Mouse (Mus musculus): Measurements from ENCODE around the gene Olfr411.

Olfr411 gene

GRCm38 (mm10) chr11:74352550-74352949, at the start of gene Olfr411:
Olfr411 (minus strand) TSS chr11:74352650.
- DNase-seq (ENCODE audit: low spot score): no peak

DNA sequence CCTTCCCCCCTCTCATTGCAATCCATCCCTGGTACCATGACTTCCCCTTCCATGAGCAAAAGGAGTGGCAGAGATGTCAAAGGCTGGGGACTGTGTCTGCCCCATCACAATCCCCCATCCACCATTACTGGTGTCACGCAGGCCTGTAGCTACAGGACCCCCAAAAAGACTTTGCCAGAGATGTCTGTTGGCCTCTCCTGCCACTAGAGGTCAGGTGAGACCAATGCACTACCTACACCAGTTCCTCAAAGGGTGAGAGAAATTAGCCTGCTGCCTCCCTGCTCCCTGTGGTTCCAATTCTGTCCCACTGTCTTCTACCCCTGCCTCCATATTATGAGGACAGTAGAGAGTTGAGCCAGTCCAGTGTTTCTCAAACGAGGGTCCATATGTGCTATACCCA, 49.7 kb upstream of the Olfr411 start:
- DNase-seq (ENCODE audit: low spot score): no peak

GRCm38 (mm10) chr11:74395583-74395982, 43.1 kb upstream of the Olfr411 start:
- no peak for DNase-seq (ENCODE audit: low spot score)

- no peak for DNase-seq (ENCODE audit: low spot score)
Measured at GRCm38 (mm10) chr11:74393489-74393888, 41.0 kb upstream of the Olfr411 start.

- DNase-seq (ENCODE audit: low spot score): no peak
Measured at GRCm38 (mm10) chr11:74392903-74393302, 40.5 kb upstream of the Olfr411 start.

DNA sequence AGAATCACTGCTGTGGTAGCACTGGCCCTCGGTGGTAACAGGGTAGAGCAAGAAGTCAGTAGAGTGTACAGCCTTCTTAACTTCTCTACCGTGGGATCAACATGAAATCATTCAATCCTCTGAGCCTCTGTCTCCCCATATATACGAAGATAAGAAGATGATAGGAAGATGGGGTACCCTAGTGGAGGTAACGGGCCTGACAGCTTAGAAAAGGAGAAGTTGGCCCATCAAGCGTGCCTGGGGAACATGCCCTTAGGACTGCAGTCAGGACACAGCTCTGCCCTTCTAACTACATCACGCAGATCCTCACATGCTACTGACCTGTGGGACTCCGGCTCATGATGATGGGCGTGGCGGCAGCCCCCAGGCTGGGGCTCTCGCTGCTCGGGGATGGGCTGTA, 39.4 kb upstream of the Olfr411 start:
- DNase-seq (ENCODE audit: low spot score): no peak

GRCm38 (mm10) chr11:74387203-74387602, 34.8 kb upstream of the Olfr411 start:
- DNase-seq (ENCODE audit: low spot score): no peak

DNA sequence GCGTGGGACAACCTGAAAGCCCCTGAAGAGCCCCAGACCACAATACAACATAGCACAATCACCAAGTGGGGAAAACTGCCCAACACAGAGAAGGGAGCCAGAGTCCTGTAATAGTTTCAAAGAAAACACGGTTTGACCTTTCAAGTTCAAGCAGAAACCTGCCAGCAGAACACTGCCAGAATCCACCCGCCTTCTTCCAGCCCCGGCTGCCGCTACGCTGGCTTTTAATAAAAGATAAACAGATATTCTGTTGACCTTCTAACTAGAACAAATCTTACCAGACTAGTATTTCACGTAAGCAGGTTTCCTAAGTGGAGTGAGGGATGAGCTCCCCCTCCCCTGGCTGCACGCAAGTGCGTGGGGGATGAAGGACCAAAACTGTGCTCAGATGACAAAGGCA, 33.2 kb upstream of the Olfr411 start:
- DNase-seq (ENCODE audit: low spot score): no peak

GRCm38 (mm10) chr11:74379166-74379873, 26.9 kb upstream of the Olfr411 start:
- DNase-seq (ENCODE audit: low spot score): no peak

GRCm38 (mm10) chr11:74376847-74377246, 24.4 kb upstream of the Olfr411 start:
- DNase-seq (ENCODE audit: low spot score): peak; percentile 68

GRCm38 (mm10) chr11:74371393-74372100, 19.1 kb upstream of the Olfr411 start:
- peak; percentile 76 for DNase-seq (ENCODE audit: low spot score)

DNA sequence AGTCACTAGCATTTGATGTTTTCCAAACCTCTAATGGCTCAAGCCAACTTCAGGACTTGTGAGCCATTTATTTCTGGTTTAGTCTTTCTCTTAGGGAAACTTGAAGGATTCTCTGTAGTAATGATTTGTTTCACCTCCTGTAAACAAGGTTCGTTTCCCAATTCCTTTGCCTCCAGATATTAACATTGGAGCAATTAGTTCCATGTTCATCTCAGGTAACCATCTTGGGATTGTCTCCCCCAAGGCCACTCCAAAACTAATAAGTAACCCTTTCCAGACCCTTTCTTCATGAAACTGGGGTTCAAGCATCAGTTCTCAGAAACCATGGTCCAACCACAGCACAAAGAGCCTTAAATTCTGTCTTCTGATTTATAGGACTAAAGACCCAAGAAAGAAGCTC, 9.3 kb upstream of the Olfr411 start, which contains the start of gene Olfr412:
Gene Olfr412, plus strand, starts transcription at position 301 of the 400 bp plus-strand sequence.
- no peak for DNase-seq (ENCODE audit: low spot score)

DNA sequence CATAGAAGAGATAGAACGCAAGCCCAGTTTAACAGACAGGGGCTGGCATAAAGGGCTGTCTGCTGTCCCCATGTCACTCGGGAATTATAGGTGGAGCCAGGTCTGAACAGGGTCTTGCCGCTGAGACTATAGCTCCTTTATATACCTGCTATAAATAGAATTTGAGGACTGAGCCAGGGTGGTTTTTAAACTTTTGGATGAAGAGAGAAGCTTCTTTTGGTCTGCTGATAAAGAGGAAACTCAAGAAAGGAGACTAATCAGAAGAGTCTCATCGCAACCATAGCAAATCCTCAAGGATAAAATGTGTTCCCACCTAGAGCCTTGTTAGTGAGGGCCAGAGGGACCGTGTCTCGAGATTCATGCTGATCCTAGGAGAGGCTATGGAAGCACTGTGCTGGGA, 14.5 kb downstream of the Olfr411 start, which contains the start of gene Olfr410:
Gene Olfr410, minus strand, starts transcription at position 101 of the 400 bp plus-strand sequence.
- no peak for DNase-seq (ENCODE audit: low spot score)

GRCm38 (mm10) chr11:74328781-74329180, 23.7 kb downstream of the Olfr411 start:
- no peak for DNase-seq (ENCODE audit: low spot score)

GRCm38 (mm10) chr11:74326044-74326443, 26.4 kb downstream of the Olfr411 start:
- no peak for DNase-seq (ENCODE audit: low spot score)
